Comparison of ENCODE assay signal across 25 mouse cellular contexts in genomic region chr12:102514151-102514550, GRCm38 (mm10). TPM values are rescaled to one million over a fixed set of nuclear protein-coding genes. Genes with fewer than 3 reads are reported as not detected.
DNase-seq lines count a peak whose midpoint lies in the region; ATAC-seq and TF ChIP-seq lines count a peak whose summit lies in the region.
"Had no signal": no experiment of that assay in that cellular context is flagged by ENCODE, and none has a peak within 500 bp of the region (broad histone marks: within the 10 kb centered on the region; RNA-seq: fewer than 3 reads in every experiment).

No protein-coding gene starts in this region.

- H3K27me3 ChIP-seq in hindbrain, postnatal 0 days (ENCODE audit: insufficient read depth, low read length): no peaks in the 10 kb centered on the region
- no peaks in the 10 kb centered on the region for H3K27me3 ChIP-seq in hindbrain, embryonic 11.5 days (ENCODE audit: control insufficient read depth, insufficient read depth, low read length)
- no peaks in the 10 kb centered on the region for H3K27me3 ChIP-seq in forebrain, embryonic 10.5 days (ENCODE audit: poor library complexity, severe bottlenecking)
- no peaks in the 10 kb centered on the region for H3K27me3 ChIP-seq in forebrain, embryonic 16.5 days (replicated peaks; ENCODE audit: control insufficient read depth, insufficient read depth, low read length)
- H3K27me3 ChIP-seq in kidney, embryonic 15.5 days: no peaks in the 10 kb centered on the region
- H3K27me3 ChIP-seq: embryonic facial prominence, embryonic 15.5 days; liver, embryonic 13.5 days had no signal

- TF ChIP-seq CTCF in hindbrain, postnatal 0 days (IDR thresholded peaks at IDR 0.05; ENCODE audit: low read depth): no peak

- H3K4me2 ChIP-seq in hindbrain, postnatal 0 days (ENCODE audit: low read depth, low read length): no peak overlapping the region
- no peak overlapping the region for H3K4me2 ChIP-seq in hindbrain, embryonic 11.5 days (replicated peaks; ENCODE audit: low read depth, low read length)
- H3K4me2 ChIP-seq in forebrain, embryonic 16.5 days (ENCODE audit: low read length): no peak overlapping the region
- H3K4me2 ChIP-seq in kidney, embryonic 15.5 days: no peak overlapping the region
- H3K4me2 ChIP-seq: embryonic facial prominence, embryonic 15.5 days; liver, embryonic 13.5 days; midbrain, embryonic 11.5 days had no signal

- WGBS in hindbrain, postnatal 0 days: 47% methylated on average over 6 of the region's 6 CpGs
- 70% methylated on average over 6 of the region's 6 CpGs for WGBS in hindbrain, embryonic 11.5 days
- WGBS in forebrain, embryonic 10.5 days: 75% methylated on average over 6 of the region's 6 CpGs
- WGBS in forebrain, embryonic 16.5 days: 36% methylated on average over 6 of the region's 6 CpGs
- WGBS in kidney, embryonic 15.5 days: 82% methylated on average over 6 of the region's 6 CpGs

- DNase-seq in hindbrain, postnatal 0 days (ENCODE audit: low spot score): peak; percentile 34
- no peak for DNase-seq in hindbrain, embryonic 11.5 days (ENCODE audit: low spot score)
- DNase-seq in brain, adult 2 months (ENCODE audit: low read depth, low spot score): peak; percentile 19
- DNase-seq in forebrain, embryonic 10.5 days (ENCODE audit: extremely low spot score, low spot score): no peak
- DNase-seq in heart, adult 9 months (ENCODE audit: low spot score in 2 of 2): no peak
- DNase-seq: cerebellum, adult 2 months; cerebellum, postnatal 36 days; gastrocnemius, postnatal 25 days; heart, adult 2 months; kidney, adult 2 months; kidney, postnatal 14 days; layer of hippocampus, postnatal 36 days; liver, embryonic 13.5 days; lung, adult 2 months; lung, postnatal 14 days; thymus, adult 18-20 months; thymus, postnatal 4 days had no signal

- peak; percentile 77 for ATAC-seq in hindbrain, postnatal 0 days
- no peak for ATAC-seq in hindbrain, embryonic 11.5 days (ENCODE audit: low FRiP score)
- no peak for ATAC-seq in forebrain, embryonic 16.5 days
- no peak for ATAC-seq in kidney, embryonic 15.5 days (replicated peaks; ENCODE audit: low FRiP score)
- ATAC-seq in erythroid progenitor cell, adult 5-6 weeks (replicated peaks; ENCODE audit: low FRiP score, poor library complexity, severe bottlenecking): no peak

- H3K9ac ChIP-seq in hindbrain, postnatal 0 days (replicated peaks; ENCODE audit: low read length): no peak overlapping the region
- H3K9ac ChIP-seq in hindbrain, embryonic 11.5 days (ENCODE audit: low read depth, low read length): no peak overlapping the region
- H3K9ac ChIP-seq in forebrain, embryonic 16.5 days (replicated peaks; ENCODE audit: low read depth, low read length): no peak overlapping the region; the same call in 1 of the 2 replicates
- H3K9ac ChIP-seq in kidney, embryonic 15.5 days: no peak overlapping the region
- H3K9ac ChIP-seq: embryonic facial prominence, embryonic 15.5 days; liver, embryonic 13.5 days had no signal

- no peak overlapping the region for H3K4me3 ChIP-seq in hindbrain, postnatal 0 days (ENCODE audit: low read length)
- H3K4me3 ChIP-seq in hindbrain, embryonic 11.5 days (ENCODE audit: low read depth, low read length): no peak overlapping the region
- no peak overlapping the region for H3K4me3 ChIP-seq in forebrain, embryonic 10.5 days
- no peak overlapping the region for H3K4me3 ChIP-seq in forebrain, embryonic 16.5 days (replicated peaks; ENCODE audit: low read length)
- H3K4me3 ChIP-seq in kidney, embryonic 15.5 days (replicated peaks): no peak overlapping the region
- H3K4me3 ChIP-seq: embryonic facial prominence, embryonic 15.5 days; heart, adult 2 months; liver, embryonic 13.5 days had no signal

- H3K27ac ChIP-seq in hindbrain, postnatal 0 days: peak overlapping the region; percentile 54
- no peak overlapping the region for H3K27ac ChIP-seq in hindbrain, embryonic 11.5 days (ENCODE audit: low read depth, low read length)
- 0 out of 2 replicates have a peak overlapping the region, but pooled peaks have one; percentile 0 for H3K27ac ChIP-seq in forebrain, embryonic 10.5 days
- peak overlapping the region; percentile 74 for H3K27ac ChIP-seq in forebrain, embryonic 16.5 days (ENCODE audit: low read length)
- no peak overlapping the region for H3K27ac ChIP-seq in kidney, embryonic 15.5 days
- H3K27ac ChIP-seq: embryonic facial prominence, embryonic 15.5 days; heart, adult 2 months; liver, embryonic 13.5 days had no signal

- H3K36me3 ChIP-seq in hindbrain, postnatal 0 days (ENCODE audit: insufficient read depth, low read length): no peaks in the 10 kb centered on the region
- H3K36me3 ChIP-seq in hindbrain, embryonic 11.5 days (ENCODE audit: control insufficient read depth, insufficient read depth, low read length): no peaks in the 10 kb centered on the region
- no peaks in the 10 kb centered on the region for H3K36me3 ChIP-seq in forebrain, embryonic 10.5 days (replicated peaks)
- no peaks in the 10 kb centered on the region for H3K36me3 ChIP-seq in forebrain, embryonic 16.5 days (ENCODE audit: control insufficient read depth, insufficient read depth)
- H3K36me3 ChIP-seq in kidney, embryonic 15.5 days: no peaks in the 10 kb centered on the region
- H3K36me3 ChIP-seq: embryonic facial prominence, embryonic 15.5 days; liver, embryonic 13.5 days had no signal

- H3K4me1 ChIP-seq in hindbrain, postnatal 0 days (ENCODE audit: insufficient read depth, low read length): peaks cover 5% of the 10 kb centered on the region; the same call in 1 of the 2 replicates
- H3K4me1 ChIP-seq in hindbrain, embryonic 11.5 days (replicated peaks; ENCODE audit: control insufficient read depth, insufficient read depth, low read length): no peaks in the 10 kb centered on the region
- H3K4me1 ChIP-seq in forebrain, embryonic 10.5 days: peaks cover 26% of the 10 kb centered on the region
- H3K4me1 ChIP-seq in forebrain, embryonic 16.5 days (replicated peaks; ENCODE audit: control insufficient read depth, insufficient read depth, low read length): peaks cover 19% of the 10 kb centered on the region
- H3K4me1 ChIP-seq in kidney, embryonic 15.5 days: no peaks in the 10 kb centered on the region
- H3K4me1 ChIP-seq: liver, embryonic 13.5 days had no signal

- H3K9me3 ChIP-seq in hindbrain, postnatal 0 days (ENCODE audit: low read length): no peaks in the 10 kb centered on the region
- no peaks in the 10 kb centered on the region for H3K9me3 ChIP-seq in hindbrain, embryonic 11.5 days (ENCODE audit: control insufficient read depth, low read length)
- no peaks in the 10 kb centered on the region for H3K9me3 ChIP-seq in forebrain, embryonic 10.5 days
- H3K9me3 ChIP-seq in forebrain, embryonic 16.5 days (ENCODE audit: control insufficient read depth, low read length): no peaks in the 10 kb centered on the region
- no peaks in the 10 kb centered on the region for H3K9me3 ChIP-seq in kidney, embryonic 15.5 days (replicated peaks)
- H3K9me3 ChIP-seq: embryonic facial prominence, embryonic 15.5 days; liver, embryonic 13.5 days had no signal

RNA-seq across cellular contexts. Expression of gene Chga, which starts 40.6 kb away (rescaled TPM):
- 160 and 171 TPM in 2 replicates for total RNA-seq in hindbrain, postnatal 0 days (2014; rRNA removed)
- polyA plus RNA-seq in hindbrain, postnatal 0 days (2015; fragmentation: Nextera tagmentation; extraction: Ambion mirVana): 254 and 255 TPM in 2 replicates
- polyA plus RNA-seq in hindbrain, embryonic 11.5 days (2014; fragmentation: Nextera tagmentation; extraction: Ambion mirVana): 24.8 and 27.1 TPM in 2 replicates
- 6.7 and 9.2 TPM in 2 replicates for polyA plus RNA-seq in forebrain, embryonic 10.5 days (2016; fragmentation: Nextera tagmentation; extraction: Ambion mirVana)
- polyA plus RNA-seq in forebrain, embryonic 16.5 days (2015; fragmentation: Nextera tagmentation; extraction: Ambion mirVana): 97.7 and 118 TPM in 2 replicates
- 6.1 and 30.2 TPM in 2 replicates for polyA plus RNA-seq in kidney, embryonic 15.5 days (2015; fragmentation: Nextera tagmentation; extraction: Ambion mirVana)
- total RNA-seq in erythroid progenitor cell, adult 5-6 weeks (2015; ENCODE audit: low replicate concordance): not detected in 2 replicates
- total RNA-seq in erythroid progenitor cell, adult 5-6 weeks (2017; ENCODE audit: low replicate concordance): not detected in 2 replicates
- total RNA-seq: gastrocnemius, postnatal 25 days; heart, adult 2 months; heart, postnatal 25 days; megakaryocyte progenitor cell, adult 5-6 weeks; monocyte, adult 5-6 weeks had no signal

RNA-seq across cellular contexts. Expression of gene Golga5, which starts 45.2 kb away (rescaled TPM):
- 23.2 and 24.7 TPM in 2 replicates for total RNA-seq in hindbrain, postnatal 0 days (2014; rRNA removed)
- polyA plus RNA-seq in hindbrain, postnatal 0 days (2015; fragmentation: Nextera tagmentation; extraction: Ambion mirVana): 24.3 and 25.0 TPM in 2 replicates
- polyA plus RNA-seq in hindbrain, embryonic 11.5 days (2014; fragmentation: Nextera tagmentation; extraction: Ambion mirVana): 31.5 and 36.8 TPM in 2 replicates
- polyA plus RNA-seq in forebrain, embryonic 10.5 days (2016; fragmentation: Nextera tagmentation; extraction: Ambion mirVana): 25.0 and 26.3 TPM in 2 replicates
- polyA plus RNA-seq in forebrain, embryonic 16.5 days (2015; fragmentation: Nextera tagmentation; extraction: Ambion mirVana): 33.2 and 35.5 TPM in 2 replicates
- 35.2 and 38.5 TPM in 2 replicates for polyA plus RNA-seq in kidney, embryonic 15.5 days (2015; fragmentation: Nextera tagmentation; extraction: Ambion mirVana)
- 11.9 and 15.9 TPM in 2 replicates for total RNA-seq in erythroid progenitor cell, adult 5-6 weeks (2015; ENCODE audit: low replicate concordance)
- total RNA-seq in erythroid progenitor cell, adult 5-6 weeks (2017; ENCODE audit: low replicate concordance): 20.3 and 20.7 TPM in 2 replicates

Comparison
In these comparisons a context has a peak if more than half of its experiments do, and no peak if none do; other contexts are left out.
1. DNase-seq: peak in hindbrain, postnatal 0 days (single experiment) and brain, adult 2 months (single experiment); none in hindbrain, embryonic 11.5 days (single experiment), forebrain, embryonic 10.5 days (single experiment) and heart, adult 9 months (0 of 2).
2. H3K27ac ChIP-seq: peak in hindbrain, postnatal 0 days (single experiment), forebrain, embryonic 10.5 days (single experiment) and forebrain, embryonic 16.5 days (single experiment); none in hindbrain, embryonic 11.5 days (single experiment) and kidney, embryonic 15.5 days (single experiment).